Mouse (Mus musculus) CD4-positive, CD25-positive, alpha-beta regulatory T cell, adult 9 weeks (primary cell): ENCODE results near the gene March1. TPM values are rescaled to one million over a fixed set of nuclear protein-coding genes. Genes with fewer than 3 reads are reported as not detected.

Source experiments
- polyA plus RNA-seq: library from polyadenylated mRNA; unstranded; fragments of 100-300 nt; shearing (Covaris generic); gene quantifications from one replicate; pipeline ENCODE4 v1.2.1, GENCODE M21; 2017

March1 gene
- 0.35 TPM for polyA plus RNA-seq

GRCm38 (mm10) chr8:65617871-65618751 lies at the start of gene March1:
Gene March1, plus strand, starts transcription at chr8:65617900.

GRCm38 (mm10) chr8:66486084-66486763 lies 868.5 kb downstream of the March1 start, which contains the start of gene Tma16:
Gene Tma16, minus strand, starts transcription at chr8:66486530.

DNA sequence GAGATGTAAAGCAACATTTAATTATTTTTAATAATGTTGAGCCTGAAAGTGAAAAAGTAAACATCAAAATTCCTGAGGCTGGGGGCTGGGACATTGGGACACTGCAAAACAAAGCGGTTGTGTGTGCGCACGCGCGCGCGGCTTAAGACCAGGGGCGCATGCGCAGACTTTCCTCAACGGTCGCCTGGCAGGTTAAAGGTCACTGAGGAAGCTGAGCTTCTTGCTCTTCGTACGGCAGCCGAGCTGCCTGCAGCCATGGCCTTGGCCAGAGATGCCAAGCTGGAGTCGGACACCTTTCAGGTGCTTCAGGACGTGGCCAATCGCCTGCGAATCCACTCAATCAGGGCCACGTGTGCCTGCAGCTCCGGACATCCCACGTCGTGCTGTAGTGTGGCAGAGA lies 893.8 kb downstream of the March1 start, which contains the start of gene Tktl2:
TSS of gene Tktl2 (plus strand) at position 220 of the 400 bp plus-strand sequence.

